Mouse (Mus musculus) kidney, adult 10 weeks (tissue): Measurements from ENCODE around the gene Tubb4a. TPM values are rescaled to one million over a fixed set of nuclear protein-coding genes. Genes with fewer than 3 reads are reported as not detected.

ENCODE experiments used
- polyA plus RNA-seq: library from polyadenylated mRNA; stranded (reverse); fragments of 350-450 nt; fragmentation: Illumina TruSeq; extraction: RNeasy Lipid Tissue Mini Kit (QIAGEN cat#74804); gene quantifications from one replicate; pipeline ENCODE4 v1.2.3, GENCODE M21; 2014; ENCODE audit warnings: low read depth, low replicate concordance

The Tubb4a gene
- polyA plus RNA-seq = not detected

DNA sequence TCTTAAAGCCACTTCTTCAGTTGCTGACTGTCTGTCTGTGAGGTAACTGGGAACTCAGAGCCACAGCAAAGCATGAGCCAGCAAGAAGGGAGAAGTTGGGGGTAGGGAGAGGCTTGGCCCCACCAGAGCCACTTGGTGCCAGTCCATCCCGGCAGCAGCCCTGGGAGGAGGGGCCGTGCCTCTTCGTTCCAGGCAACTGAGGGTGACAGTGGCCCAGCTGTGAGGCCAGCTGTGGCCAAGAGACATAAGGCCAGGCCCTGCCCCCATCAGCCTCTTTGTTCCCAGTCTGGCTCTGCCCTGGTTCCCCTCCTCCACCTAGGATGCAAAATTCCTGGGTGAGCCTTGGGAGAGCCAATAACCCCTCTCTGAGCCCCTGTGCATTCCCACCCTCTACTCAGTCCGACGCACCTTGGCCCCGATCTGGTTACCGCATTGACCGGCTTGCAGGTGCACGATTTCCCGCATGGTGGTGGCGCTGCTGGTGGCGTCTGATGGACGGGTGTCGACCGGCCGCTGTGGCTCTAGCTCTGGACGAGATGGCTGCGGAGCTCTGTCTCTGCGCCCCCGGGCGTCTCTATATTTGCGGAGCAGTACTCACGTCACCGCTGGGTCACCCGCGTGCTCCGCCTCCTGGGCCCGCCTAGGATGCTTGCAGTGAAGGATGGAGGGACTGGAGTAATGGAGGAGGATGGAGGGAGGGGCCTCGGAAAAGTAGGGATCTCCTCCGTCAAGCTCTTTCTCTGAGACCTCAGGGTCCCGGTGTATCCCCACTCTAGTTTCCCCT, at the start of gene Tubb4a:
Gene Tubb4a, minus strand, starts transcription at position 734 of the 784 bp plus-strand sequence.

GRCm38 (mm10) chr17:57105181-57106034, 17.8 kb upstream of the Tubb4a start, which contains the start of gene Tnfsf9:
Gene Tnfsf9 (plus strand): TSS chr17:57105325.

DNA sequence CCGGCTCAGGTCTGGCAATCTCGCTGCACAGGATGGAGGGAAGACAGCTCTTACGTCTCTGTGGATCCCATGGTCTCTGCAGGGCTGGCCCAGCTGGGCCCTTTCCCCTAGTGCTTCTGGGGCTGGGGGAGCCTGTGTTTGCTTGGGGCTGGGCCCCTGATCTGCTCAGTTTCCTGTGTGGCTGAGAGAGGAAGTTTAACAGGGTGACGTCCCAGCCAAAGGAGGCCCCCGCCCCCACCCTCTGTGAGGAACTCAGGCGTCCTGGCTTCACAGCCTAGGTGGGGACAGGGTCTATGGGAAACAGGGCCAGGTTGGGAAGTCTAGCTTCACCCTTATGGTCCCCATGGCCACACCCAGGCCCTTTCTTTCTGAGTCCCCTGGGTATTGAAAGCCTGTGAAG, 9.2 kb downstream of the Tubb4a start, which contains the start of gene Dennd1c:
Gene Dennd1c, minus strand, starts transcription at position 179 of the 400 bp plus-strand sequence.

DNA sequence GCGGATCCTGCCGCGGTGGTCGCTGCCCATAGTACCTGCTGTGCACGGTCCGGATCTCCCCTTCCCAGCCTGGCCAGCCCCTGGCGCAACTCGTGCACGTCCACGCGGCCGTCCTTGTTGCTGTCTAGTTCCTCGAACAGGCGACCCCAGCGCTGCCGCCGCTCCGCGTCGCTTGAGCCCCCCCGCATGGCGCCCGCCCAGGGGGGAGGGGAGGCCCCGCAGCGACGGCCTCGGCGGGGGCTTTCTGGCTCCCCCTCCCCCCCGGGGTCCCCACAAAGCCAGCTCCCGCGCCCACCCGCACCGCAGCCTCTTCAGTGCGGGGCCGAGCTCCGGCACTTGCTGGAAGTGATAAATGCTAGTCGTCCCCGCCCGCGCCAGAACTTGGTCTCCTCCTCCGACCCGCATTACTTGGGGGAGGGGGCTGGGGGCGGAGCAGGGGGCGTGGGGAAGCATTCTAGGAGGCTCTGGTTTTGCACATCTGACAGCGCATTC, 28.1 kb downstream of the Tubb4a start, which contains the start of gene Slc25a23:
Gene Slc25a23, minus strand, starts transcription at position 378 of the 492 bp plus-strand sequence.

GRCm38 (mm10) chr17:57058891-57059485, 28.6 kb downstream of the Tubb4a start, which contains the start of gene Crb3:
Gene Crb3 (plus strand): TSS chr17:57059105.

DNA sequence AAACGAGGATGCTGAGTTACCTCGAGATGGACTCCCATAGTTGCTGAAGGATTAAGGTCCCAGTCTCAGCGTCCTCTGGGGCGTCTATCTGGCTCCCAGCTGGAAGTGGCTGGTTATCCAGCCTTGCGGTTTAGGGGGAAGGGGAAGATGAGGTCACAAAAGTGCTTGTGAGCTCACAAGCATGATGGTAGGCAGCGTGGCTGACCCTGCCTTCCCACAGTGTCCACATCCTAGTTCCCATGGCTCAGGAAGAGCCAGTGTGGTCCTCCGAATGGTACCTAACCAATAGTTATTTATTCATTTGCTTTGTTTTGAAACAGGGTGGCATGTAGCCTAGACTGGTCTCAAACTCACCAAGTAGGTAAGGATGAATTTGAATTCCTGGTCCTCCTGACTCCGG, 46.0 kb downstream of the Tubb4a start, which contains the start of gene Slc25a41:
Gene Slc25a41, minus strand, starts transcription at position 101 of the 400 bp plus-strand sequence.

DNA sequence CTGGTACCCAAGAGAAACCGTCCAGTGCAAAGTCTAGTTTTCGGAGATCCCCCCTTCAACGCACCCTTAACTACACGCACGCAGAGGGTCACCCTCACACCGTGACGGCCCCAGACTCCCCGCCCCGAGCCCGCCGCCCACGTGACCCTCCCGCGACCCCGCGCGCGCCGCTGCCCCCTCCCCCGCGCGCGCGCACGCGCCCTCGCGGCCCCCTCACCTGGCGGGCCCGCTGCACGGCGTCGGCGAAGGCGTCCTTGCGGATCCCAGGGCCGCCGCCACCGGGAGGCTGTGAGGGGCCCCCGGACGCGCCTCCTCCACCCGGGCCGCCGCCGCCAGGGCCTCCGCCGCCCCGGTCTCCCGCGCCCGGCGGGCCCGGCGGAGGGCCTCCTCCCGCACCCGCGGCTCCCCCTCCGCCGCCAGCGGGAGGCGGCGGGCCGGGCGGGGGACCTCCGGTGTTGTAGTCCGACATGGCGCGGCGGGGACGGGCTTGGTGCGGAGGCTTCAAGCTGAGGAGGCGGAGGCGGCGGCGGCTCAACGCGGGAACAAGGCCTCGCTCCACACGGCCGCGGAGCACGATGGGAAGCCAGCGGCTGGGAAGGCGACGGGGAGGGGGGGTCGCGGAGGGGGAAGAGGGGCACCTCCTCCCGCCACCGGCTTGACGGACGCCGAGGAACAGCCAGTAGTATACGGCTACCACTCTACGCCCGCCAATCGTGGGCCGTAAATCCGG, 56.5 kb downstream of the Tubb4a start, which contains the start of gene Khsrp:
Gene Khsrp, minus strand, starts transcription at position 592 of the 730 bp plus-strand sequence.

Other genes starting within 250 kb of the Tubb4a start
- gene Acsbg2, start 213.3 kb downstream of the Tubb4a start, polyA plus RNA-seq = not detected
- gene 1700061G19Rik, start 212.3 kb downstream of the Tubb4a start, polyA plus RNA-seq = not detected
- gene Mllt1, start 152.4 kb downstream of the Tubb4a start, polyA plus RNA-seq = 0.49 TPM
- not detected for gene Acer1, start 105.7 kb downstream of the Tubb4a start, polyA plus RNA-seq
- 3.0 TPM for gene Clpp, start 97.5 kb downstream of the Tubb4a start, polyA plus RNA-seq
- gene Alkbh7, start 90.4 kb downstream of the Tubb4a start, polyA plus RNA-seq = 3.5 TPM
- not detected for gene Pspn, start 87.8 kb downstream of the Tubb4a start, polyA plus RNA-seq
- 2.4 TPM for gene Gtf2f1, start 76.5 kb downstream of the Tubb4a start, polyA plus RNA-seq
- not detected for gene Gm17949, start 76.3 kb downstream of the Tubb4a start, polyA plus RNA-seq
- 4.1 TPM for gene Khsrp, start 56.3 kb downstream of the Tubb4a start, polyA plus RNA-seq
- gene Slc25a41, start 46.1 kb downstream of the Tubb4a start, polyA plus RNA-seq = not detected
- 14.2 TPM for gene Crb3, start 28.7 kb downstream of the Tubb4a start, polyA plus RNA-seq
- gene Slc25a23, start 27.9 kb downstream of the Tubb4a start, polyA plus RNA-seq = 21.2 TPM
- not detected for gene Dennd1c, start 9.3 kb downstream of the Tubb4a start, polyA plus RNA-seq
- 0.49 TPM for gene Tnfsf9, start 17.5 kb upstream of the Tubb4a start, polyA plus RNA-seq
- gene Cd70, start 62.0 kb upstream of the Tubb4a start, polyA plus RNA-seq = not detected
- not detected for gene Tnfsf14, start 106.4 kb upstream of the Tubb4a start, polyA plus RNA-seq
- gene C3, start 140.4 kb upstream of the Tubb4a start, polyA plus RNA-seq = 24.6 TPM
- 1.1 TPM for gene Gpr108, start 160.7 kb upstream of the Tubb4a start, polyA plus RNA-seq
- gene Trip10, start 161.7 kb upstream of the Tubb4a start, polyA plus RNA-seq = 3.2 TPM
- not detected for gene Vav1, start 191.3 kb upstream of the Tubb4a start, polyA plus RNA-seq